Mouse (Mus musculus): ENCODE results near the gene Lcn9.
"Not testable (repeated sequence)": the region's sequence is repeated elsewhere in the genome, so short reads cannot be mapped to it uniquely, and the experiment has no call there.

The Lcn9 gene

DNA sequence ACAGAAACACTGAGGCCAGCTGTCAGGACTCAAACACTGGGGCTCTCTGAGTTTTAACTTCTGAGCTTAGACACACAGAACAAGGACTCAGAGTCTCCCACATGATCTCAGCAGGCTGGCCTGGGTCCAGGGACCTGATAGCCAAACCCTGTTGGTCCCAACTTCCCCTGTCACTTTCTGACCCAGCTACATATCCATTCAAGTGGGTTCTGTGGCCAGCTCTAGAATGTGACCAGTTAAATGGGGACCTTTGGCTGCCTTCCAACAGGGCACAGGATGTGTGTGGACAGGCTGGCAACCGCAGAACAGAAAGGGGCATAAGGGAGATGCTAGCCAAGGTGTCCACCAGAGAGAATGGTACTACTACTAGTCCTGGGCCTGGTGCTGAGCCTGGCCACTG lies at the start of gene Lcn9:
Lcn9 (plus strand) TSS at position 348 of the 400 bp plus-strand sequence.
- no peak for DNase-seq

GRCm38 (mm10) chr2:25773507-25773906 lies 49.4 kb upstream of the Lcn9 start:
- DNase-seq: no peak

DNA sequence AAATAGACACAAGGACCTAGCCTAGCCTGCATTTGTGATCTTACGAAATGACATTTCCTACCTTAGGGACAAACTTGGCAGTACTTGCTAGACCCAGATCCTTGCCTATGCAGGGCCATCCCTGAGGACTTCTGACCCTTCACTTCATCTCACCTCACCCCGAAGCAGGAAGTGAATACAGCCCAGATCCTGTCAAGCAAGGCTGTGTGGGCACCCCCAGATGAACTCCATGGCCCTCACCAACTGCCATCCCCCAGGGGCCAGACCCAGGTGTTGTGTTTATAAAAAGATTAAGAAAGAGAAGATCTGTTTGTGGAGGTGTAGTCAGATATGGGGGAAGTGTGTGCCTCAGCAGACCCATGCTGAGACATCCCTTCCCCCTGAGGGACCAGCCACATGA lies 48.3 kb upstream of the Lcn9 start:
- DNase-seq: no peak

- DNase-seq: peak in 1 of 2 experiments; percentile 3
These were observed 47.0 kb upstream of the Lcn9 start for GRCm38 (mm10) chr2:25775991-25776390.

GRCm38 (mm10) chr2:25776717-25777116 lies 46.2 kb upstream of the Lcn9 start, which contains the start of gene Lcn11:
Gene Lcn11 (plus strand): TSS chr2:25777017.
- DNase-seq: no peak

DNA sequence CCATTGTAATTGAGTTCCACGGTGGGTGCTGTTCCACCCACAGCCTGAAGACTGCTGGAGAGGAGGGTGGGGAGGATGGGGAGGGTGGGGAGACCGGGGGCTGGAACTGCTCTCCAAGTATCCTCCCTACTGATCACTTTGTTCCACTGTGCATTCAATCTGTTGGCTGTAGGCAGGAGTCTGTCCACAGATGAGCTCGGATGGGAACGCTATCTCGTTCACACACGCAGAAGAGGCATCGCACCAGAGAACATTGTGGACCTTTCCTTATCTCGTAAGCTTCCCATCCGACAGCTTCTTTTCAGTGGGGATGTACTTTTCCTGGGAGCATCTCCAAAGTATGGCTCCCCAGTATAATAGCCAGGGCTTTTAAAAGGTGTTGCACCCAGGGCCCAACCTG lies 43.9 kb upstream of the Lcn9 start:
- no peak for DNase-seq

DNA sequence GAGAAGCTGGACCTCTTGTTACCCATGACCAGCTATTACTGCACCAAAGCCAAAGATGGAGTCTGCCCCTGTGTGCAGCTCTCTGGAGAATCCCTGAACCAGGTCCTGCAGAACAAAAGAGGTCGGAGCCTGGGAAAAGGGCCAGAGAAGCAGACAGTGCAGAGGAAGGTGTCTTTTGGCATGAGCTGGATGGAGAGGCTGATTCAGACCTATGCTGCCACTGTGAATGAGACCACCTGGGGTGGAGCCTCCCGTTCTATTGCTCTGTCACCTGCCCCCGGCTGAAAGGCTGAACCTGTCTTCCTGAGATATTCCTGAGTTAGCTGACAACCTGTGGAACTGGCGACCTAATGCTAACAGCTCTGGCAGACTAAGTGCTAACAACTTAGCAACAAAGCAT lies 42.0 kb upstream of the Lcn9 start:
- no peak for DNase-seq

GRCm38 (mm10) chr2:25781957-25782356 lies 41.0 kb upstream of the Lcn9 start, which contains the start of gene Gm13539:
Gene Gm13539 (plus strand): TSS chr2:25782257.
- no peak for DNase-seq

GRCm38 (mm10) chr2:25785573-25786322 lies 37.2 kb upstream of the Lcn9 start:
- no peak for DNase-seq

DNA sequence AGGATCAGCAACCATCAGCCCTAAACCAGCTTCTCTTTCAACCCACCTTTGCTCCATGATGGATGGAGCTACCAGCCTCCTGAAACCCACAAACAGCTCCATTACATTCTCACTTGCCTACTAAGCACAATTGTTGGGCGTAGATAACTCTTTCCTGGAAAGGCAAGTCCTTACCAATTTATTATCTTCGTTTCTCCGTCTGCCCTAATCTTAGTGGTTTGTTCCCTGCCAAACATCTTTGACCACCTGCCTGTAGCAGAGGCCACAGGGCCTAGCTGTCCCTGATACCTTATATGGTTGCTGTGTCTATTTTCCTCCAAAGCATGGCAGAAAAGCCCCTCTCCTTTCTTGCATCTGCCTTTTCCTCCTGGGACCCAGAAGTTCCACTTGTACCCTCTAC lies 33.9 kb upstream of the Lcn9 start:
- no peak for DNase-seq

- no peak for DNase-seq
These were observed 25.3 kb upstream of the Lcn9 start for GRCm38 (mm10) chr2:25797635-25798034.

DNA sequence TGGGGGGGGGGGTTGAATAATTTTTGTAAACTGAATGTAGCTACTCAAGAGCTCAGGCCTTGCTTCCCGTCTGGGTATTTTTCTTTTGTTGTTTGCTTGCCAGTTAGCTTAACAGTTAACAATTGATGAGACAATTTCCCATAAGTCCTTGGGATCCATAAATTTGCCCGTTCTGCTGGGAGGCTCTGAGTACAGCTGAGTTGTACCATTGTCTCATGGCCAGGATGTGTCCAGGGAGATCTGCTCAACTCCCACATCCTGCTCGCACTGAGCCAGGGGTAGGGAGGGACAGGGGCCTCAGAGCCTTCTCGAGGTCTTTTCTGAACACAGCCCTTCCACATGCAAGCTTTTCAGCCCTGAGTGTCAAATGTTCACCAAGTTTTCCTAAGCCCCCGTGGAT lies 24.9 kb upstream of the Lcn9 start:
- no peak for DNase-seq

- DNase-seq: no peak
These were observed 11.2 kb upstream of the Lcn9 start for GRCm38 (mm10) chr2:25811711-25812110.

GRCm38 (mm10) chr2:25813364-25813763 lies 9.6 kb upstream of the Lcn9 start:
- no peak for DNase-seq

GRCm38 (mm10) chr2:25815748-25816147 lies 7.2 kb upstream of the Lcn9 start, which contains the start of gene Glt6d1:
Gene Glt6d1 (minus strand): TSS chr2:25815848.
- DNase-seq: not testable (repeated sequence)

GRCm38 (mm10) chr2:25824751-25825150 lies 1.8 kb downstream of the Lcn9 start:
- no peak for DNase-seq

DNA sequence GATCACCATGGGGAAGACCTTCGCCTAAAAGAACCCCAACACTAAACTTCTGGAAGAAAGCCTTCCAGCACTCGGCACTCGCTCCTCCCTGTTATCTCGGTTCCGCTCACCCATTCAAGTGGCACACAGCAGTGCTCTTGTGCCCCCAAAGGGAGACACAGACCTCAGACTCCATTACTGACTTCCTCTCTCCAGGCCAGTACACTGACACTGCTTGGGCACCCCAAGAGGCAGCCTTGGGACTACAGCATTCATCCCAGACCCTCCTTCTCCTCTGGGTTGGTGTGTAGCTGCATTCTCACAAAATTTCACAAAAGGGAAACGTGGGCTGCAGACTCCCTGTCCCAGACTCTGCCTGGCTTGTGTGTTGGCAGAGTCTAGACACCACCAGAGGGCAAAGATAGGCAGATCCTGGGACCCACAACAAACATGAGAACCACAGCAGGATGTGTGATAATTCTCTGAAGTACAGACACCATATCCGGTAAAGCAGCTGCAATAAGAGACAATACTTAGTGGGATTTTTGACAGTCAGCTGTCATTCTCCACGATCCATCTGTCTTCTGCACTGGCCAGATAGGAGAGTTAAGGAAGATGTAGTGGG lies 5.5 kb downstream of the Lcn9 start:
- DNase-seq: peak in 1 of 2 experiments; percentile 9

GRCm38 (mm10) chr2:25830786-25831185 lies 7.8 kb downstream of the Lcn9 start:
- DNase-seq: peak in 1 of 2 experiments; percentile 2

- DNase-seq: peak; percentile 56 to 81
These were observed 13.3 kb downstream of the Lcn9 start for GRCm38 (mm10) chr2:25836291-25836690.

DNA sequence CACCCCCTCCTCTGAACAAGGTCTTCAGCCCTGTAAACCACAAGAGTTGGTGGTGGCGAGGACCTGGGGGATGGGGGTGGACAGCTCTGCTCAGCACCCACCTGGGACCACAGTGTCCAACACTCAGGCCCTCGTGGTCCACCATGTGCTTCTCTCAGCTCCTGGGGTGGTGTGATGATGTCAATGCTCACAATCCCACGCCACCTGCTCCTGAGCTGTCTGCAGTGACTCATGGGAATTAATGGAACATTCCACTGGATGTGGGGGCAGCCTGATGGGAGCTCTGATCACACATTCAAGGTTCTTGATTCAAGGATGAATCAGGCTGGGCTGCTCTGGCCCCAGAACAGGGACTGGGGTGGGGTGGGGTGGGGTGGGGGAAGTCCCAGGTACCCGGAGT lies 19.2 kb downstream of the Lcn9 start:
- no peak for DNase-seq

DNA sequence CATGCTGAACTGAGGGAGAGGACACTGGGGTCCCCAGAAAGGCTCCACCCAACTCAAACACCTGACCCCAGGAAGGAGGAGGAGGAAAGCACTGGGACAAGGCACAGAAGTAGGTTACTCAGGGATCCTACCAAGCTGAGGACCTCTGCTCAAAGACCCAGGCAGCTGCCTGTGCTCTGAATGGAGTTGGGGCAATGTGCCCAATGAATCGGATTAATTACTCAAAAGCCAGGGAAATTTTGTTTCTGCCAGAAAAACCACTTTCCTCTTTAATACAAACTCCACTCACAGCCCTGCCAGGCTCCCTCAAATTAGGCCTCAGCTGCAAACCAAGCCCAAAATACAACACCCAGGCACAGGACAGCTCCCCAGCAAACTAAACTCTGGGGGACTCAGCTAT lies 19.8 kb downstream of the Lcn9 start:
- no peak for DNase-seq

- DNase-seq: no peak
These were observed 21.1 kb downstream of the Lcn9 start for GRCm38 (mm10) chr2:25844097-25844496.

- DNase-seq: no peak
These were observed 23.6 kb downstream of the Lcn9 start for GRCm38 (mm10) chr2:25846516-25846915.

DNA sequence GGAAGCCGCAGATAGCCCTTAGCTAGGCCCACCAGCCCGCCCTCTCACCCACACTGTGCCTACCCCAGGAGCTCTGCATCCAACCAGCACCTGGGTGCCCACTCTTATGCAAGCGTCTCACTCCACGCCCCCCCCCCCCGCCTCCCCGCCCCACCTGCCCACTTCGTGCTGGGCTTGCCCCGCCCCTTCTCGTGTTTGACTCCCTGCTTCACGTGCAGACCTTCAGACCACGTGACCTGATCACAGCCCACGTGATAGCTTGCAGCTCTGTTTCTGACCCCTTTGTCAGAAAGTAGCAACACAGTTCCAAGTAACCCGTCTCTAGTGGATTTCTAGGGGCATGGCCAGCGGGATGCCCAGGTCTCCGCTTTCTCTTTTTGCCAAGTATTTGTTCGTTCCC lies 24.3 kb downstream of the Lcn9 start, which contains the start of gene Sohlh1:
Sohlh1 (minus strand) TSS at position 23 of the 400 bp plus-strand sequence.
- no peak for DNase-seq

All from kidney, postnatal 25 days (tissue).